Comparison of ENCODE assay signal across 8 mouse cellular contexts in the genomic region with DNA sequence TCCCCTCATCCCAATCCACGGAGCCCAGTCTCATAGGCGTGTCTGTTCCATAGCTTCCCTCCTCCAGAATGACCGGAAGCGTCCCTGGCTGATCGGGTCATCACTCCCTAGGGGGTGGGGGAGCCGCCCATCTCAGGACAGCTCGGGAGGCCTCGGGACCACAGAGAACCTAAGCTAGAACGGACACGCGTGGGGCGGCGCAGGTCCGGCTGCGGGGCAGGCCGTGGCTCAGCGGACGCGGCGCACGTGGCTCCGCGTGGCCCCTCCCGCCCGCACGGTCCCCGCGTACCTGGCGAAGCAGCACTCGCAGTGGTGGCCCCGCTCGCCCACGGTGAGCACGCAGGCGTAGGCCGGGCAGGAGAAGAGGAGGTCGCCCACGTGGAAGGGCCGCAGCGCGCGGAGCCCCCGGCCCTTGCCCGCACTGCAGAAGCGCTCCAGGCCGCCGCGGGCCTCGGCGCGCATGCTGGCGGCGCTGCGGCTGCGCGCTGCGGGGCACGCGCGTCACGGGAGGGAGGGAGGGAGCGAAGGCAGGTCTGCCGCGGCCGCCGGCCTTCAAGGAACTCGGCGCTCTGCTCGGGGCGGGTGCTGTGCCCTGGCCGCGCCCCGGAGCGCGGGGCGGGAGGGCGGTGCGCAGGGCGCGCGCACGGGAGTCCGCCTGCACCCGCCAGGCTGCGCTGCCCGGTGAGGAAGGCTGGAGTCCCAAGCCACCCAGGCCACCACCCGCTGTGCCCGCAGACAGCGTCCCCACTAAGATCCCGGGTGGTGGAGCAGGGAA. TPM values are rescaled to one million over a fixed set of nuclear protein-coding genes. Genes with fewer than 3 reads are reported as not detected.
A peak's percentile ranks its signal among the peaks of the same experiment; 100 is the strongest.
DNase-seq lines count a peak whose midpoint lies in the region; ATAC-seq and TF ChIP-seq lines count a peak whose summit lies in the region.

TSS of gene Smyd2 (minus strand) at position 546 of the 775 bp plus-strand sequence.

- peak within 1 kb of the TSS; percentile 94 for H3K27ac ChIP-seq in hindbrain, embryonic 10.5 days
- H3K27ac ChIP-seq in lung, postnatal 0 days (ENCODE audit: low read length), result no peak within 1 kb of the TSS

- peak; percentile 80 for ATAC-seq in frontal cortex, adult (ENCODE audit: low TSS enrichment)
- ATAC-seq in lung, postnatal 0 days, result peak; percentile 98

- H3K4me1 ChIP-seq in hindbrain, embryonic 10.5 days (replicated peaks), result peaks cover 50% of the 10 kb centered on the region
- H3K4me1 ChIP-seq in lung, postnatal 0 days (ENCODE audit: insufficient read depth, low read depth, low read length), result peaks cover 3% of the 10 kb centered on the region; the same call in 1 of the 2 replicates

- H3K36me3 ChIP-seq in hindbrain, embryonic 10.5 days, result no peaks in the 10 kb centered on the region
- H3K36me3 ChIP-seq in lung, postnatal 0 days (ENCODE audit: insufficient read depth, low read length), result no peaks in the 10 kb centered on the region

- peak within 1 kb of the TSS; percentile 51; the same call in 1 of the 2 replicates for H3K9ac ChIP-seq in lung, postnatal 0 days (replicated peaks; ENCODE audit: low read depth)

- peak; percentile 41 for TF ChIP-seq CTCF in lung, postnatal 0 days (IDR thresholded peaks at IDR 0.05)

- under 1% methylated on average over 90 of the region's 90 CpGs for WGBS in hindbrain, embryonic 10.5 days
- WGBS in lung, postnatal 0 days, result 6% methylated on average over 42 of the region's 90 CpGs

- peak within 1 kb of the TSS; percentile 88 for H3K4me3 ChIP-seq in hindbrain, embryonic 10.5 days
- peak within 1 kb of the TSS; percentile 66 for H3K4me3 ChIP-seq in lung, postnatal 0 days (ENCODE audit: low read depth, low read length)

- H3K9me3 ChIP-seq in hindbrain, embryonic 10.5 days, result no peaks in the 10 kb centered on the region
- H3K9me3 ChIP-seq in lung, postnatal 0 days (ENCODE audit: low read length), result no peaks in the 10 kb centered on the region

- peaks cover 51% of the 10 kb centered on the region for H3K27me3 ChIP-seq in hindbrain, embryonic 10.5 days (ENCODE audit: insufficient read depth, poor library complexity, severe bottlenecking)
- no peaks in the 10 kb centered on the region for H3K27me3 ChIP-seq in lung, postnatal 0 days (replicated peaks; ENCODE audit: insufficient read depth, low read length)

- TF ChIP-seq EP300 in lung, postnatal 0 days (IDR thresholded peaks at IDR 0.05), result no peak

- peak; percentile 94 for DNase-seq in NIH3T3 (ENCODE audit: low read depth)
- DNase-seq in cerebellum, adult 9-10 months, result peak; percentile 74
- DNase-seq in hindbrain, embryonic 10.5 days (ENCODE audit: low spot score), result peak; percentile 72
- peak; percentile 59 to 66 for DNase-seq in layer of hippocampus, postnatal 10 days (ENCODE audit: low spot score in 2 of 2)
- DNase-seq in lung, postnatal 0 days (ENCODE audit: low spot score), result peak; percentile 94
- peak; percentile 84 for DNase-seq in ovary, postnatal 36 days (ENCODE audit: low spot score)
- DNase-seq in thymus, postnatal 25 days, result peak; percentile 62

- peak within 1 kb of the TSS; percentile 99 for H3K4me2 ChIP-seq in lung, postnatal 0 days (replicated peaks; ENCODE audit: low read depth, low read length)

RNA-seq across cellular contexts. Expression of gene Smyd2, which starts in this region (rescaled TPM):
- polyA plus RNA-seq in hindbrain, embryonic 10.5 days (2016; fragmentation: Nextera tagmentation; extraction: Ambion mirVana), result 59.7 and 66.7 TPM in 2 replicates
- total RNA-seq in layer of hippocampus, postnatal 10 days (2021), result 10 to 100 TPM; 98.7 to 99.2 TPM
- 34.3 and 35.9 TPM in 2 replicates for polyA plus RNA-seq in lung, postnatal 0 days (2015; fragmentation: Nextera tagmentation; extraction: Ambion mirVana)
